Mouse (Mus musculus) liver, adult 2 months (tissue): Measurements from ENCODE around the gene Rasa2.

ENCODE experiments used
- CTCF ChIP-seq: fragments of 200-500 bp; IDR thresholded peaks from 2 replicates; pipeline ENCODE4 v1.5.1; 2011; ENCODE audit warnings: low read depth, low read length, control low read depth
- POLR2A ChIP-seq: fragments of 200-500 bp; IDR thresholded peaks from 2 replicates; pipeline ENCODE4 v1.6.1; 2011; ENCODE audit warnings: low read length, control low read depth; ENCODE audit not compliant: insufficient read depth; ENCODE audit errors: extremely low read depth

GRCm38 (mm10) chr9:96533476-96533875 lies 97.9 kb downstream of the Rasa2 start:
- TF ChIP-seq CTCF (no peak), POLR2A (no peak)
